Mouse (Mus musculus) embryonic facial prominence, embryonic 14.5 days (tissue): ENCODE data around the gene Bpifa1. TPM values are rescaled to one million over a fixed set of nuclear protein-coding genes. Genes with fewer than 3 reads are reported as not detected.

Experiments used
- ATAC-seq: fragments of 200-750 bp; cut with Nextera tagmentation; 2 replicates; pipeline ENCODE4 v1.8.0; 2017; ENCODE audit warnings: low read depth, moderate number of reproducible peaks, moderate TSS enrichment
- DNase-seq: peaks from one replicate; pipeline ENCODE4 v3.0.0-alpha.2; 2015; ENCODE audit warnings: low spot score
- H3K27ac ChIP-seq: fragments of 300-500 bp; sonication (generic); replicated peaks from 2 replicates; pipeline ENCODE4 v1.5.1; 2014; ENCODE audit warnings: low read depth, mild to moderate bottlenecking, low read length, moderate library complexity
- H3K27me3 ChIP-seq: fragments of 300-500 bp; sonication (generic); replicated peaks from 2 replicates; pipeline ENCODE4 v1.6.1; 2014; ENCODE audit warnings: low read length; ENCODE audit not compliant: control insufficient read depth, insufficient read depth
- H3K36me3 ChIP-seq: fragments of 300-500 bp; sonication (generic); 2 replicates; pipeline ENCODE4 v1.6.1; 2014; ENCODE audit warnings: low read length, mixed read lengths; ENCODE audit not compliant: control insufficient read depth, insufficient read depth
- H3K4me1 ChIP-seq: fragments of 300-500 bp; sonication (generic); 2 replicates; pipeline ENCODE4 v1.6.1; 2014; ENCODE audit warnings: antibody characterized with exemption, low read length; ENCODE audit not compliant: control insufficient read depth, insufficient read depth
- H3K4me2 ChIP-seq: fragments of 300-500 bp; sonication (generic); 2 replicates; pipeline ENCODE4 v1.6.1; 2014; ENCODE audit warnings: low read depth, mild to moderate bottlenecking, low read length, moderate library complexity, mixed read lengths
- H3K4me3 ChIP-seq: fragments of 300-500 bp; sonication (generic); 2 replicates; pipeline ENCODE4 v1.5.1; 2014; ENCODE audit warnings: low read depth, mild to moderate bottlenecking, low read length
- H3K9ac ChIP-seq: fragments of 300-500 bp; sonication (generic); 2 replicates; pipeline ENCODE4 v1.6.1; 2014; ENCODE audit warnings: low read depth, mild to moderate bottlenecking, low read length, moderate library complexity, mixed read lengths
- H3K9me3 ChIP-seq: fragments of 300-500 bp; sonication (generic); 2 replicates; pipeline ENCODE4 v1.6.1; 2016; ENCODE audit warnings: low read length; ENCODE audit not compliant: control insufficient read depth
- WGBS: fragments of 180-500 bp; shearing (Covaris S2); extraction: QIAGEN DNeasy Blood & Tissue Kit; methylation state at CpG from one replicate; pipeline ENCODE4 v1.1.7; 2014; 5-methylcytosine and 5-hydroxymethylcytosine counted together
- polyA plus RNA-seq: library from polyadenylated mRNA; unstranded; fragments of >200 nt; fragmentation: Nextera tagmentation; extraction: Ambion mirVana; gene quantifications from 2 replicates; pipeline ENCODE4 v1.2.1, GENCODE M21; 2014

Gene Bpifa1
- 92.3 and 176 TPM in 2 replicates for polyA plus RNA-seq

GRCm38 (mm10) chr2:154142580-154142979 is at the start of gene Bpifa1:
Bpifa1 (plus strand) TSS chr2:154142880.
- Histone ChIP-seq H3K27me3 (no peaks in the 10 kb centered on the region), H3K4me3 (no peak within 1 kb of the TSS), H3K36me3 (no peaks in the 10 kb centered on the region), H3K4me1 (no peaks in the 10 kb centered on the region), H3K4me2 (no peak within 1 kb of the TSS), H3K9me3 (no peaks in the 10 kb centered on the region), H3K9ac (no peak within 1 kb of the TSS), H3K27ac (no peak within 1 kb of the TSS)
- DNase-seq (no peak), ATAC-seq (no peak)
- WGBS, result 79% methylated on average over 4 of the region's 4 CpGs

GRCm38 (mm10) chr2:154097734-154098133 is 44.9 kb upstream of the Bpifa1 start:
- ATAC-seq (no peak), DNase-seq (no peak)
- Histone ChIP-seq H3K9me3 (no peaks in the 10 kb centered on the region), H3K36me3 (no peaks in the 10 kb centered on the region), H3K4me2 (no peak overlapping the region), H3K4me1 (no peaks in the 10 kb centered on the region), H3K27me3 (no peaks in the 10 kb centered on the region), H3K9ac (no peak overlapping the region), H3K27ac (no peak overlapping the region), H3K4me3 (no peak overlapping the region)
- 55% methylated on average over 1 of the region's 1 CpGs for WGBS

GRCm38 (mm10) chr2:154117381-154117780 is 25.3 kb upstream of the Bpifa1 start:
- no peak for ATAC-seq
- H3K9me3 ChIP-seq, result no peaks in the 10 kb centered on the region
- H3K27me3 ChIP-seq, result no peaks in the 10 kb centered on the region
- no peak overlapping the region for H3K4me2 ChIP-seq
- no peak overlapping the region for H3K9ac ChIP-seq
- 72% methylated on average over 3 of the region's 3 CpGs for WGBS
- no peaks in the 10 kb centered on the region for H3K36me3 ChIP-seq
- H3K4me3 ChIP-seq, result no peak overlapping the region
- H3K4me1 ChIP-seq, result no peaks in the 10 kb centered on the region
- H3K27ac ChIP-seq, result no peak overlapping the region
- DNase-seq, result no peak

- H3K9me3 ChIP-seq, result no peaks in the 10 kb centered on the region
- ATAC-seq (no peak), DNase-seq (no peak)
- H3K9ac ChIP-seq, result no peak within 1 kb of the TSS
- H3K4me3 ChIP-seq, result no peak within 1 kb of the TSS
- H3K27me3 ChIP-seq, result no peaks in the 10 kb centered on the region
- H3K27ac ChIP-seq, result no peak within 1 kb of the TSS
- no peaks in the 10 kb centered on the region for H3K4me1 ChIP-seq
- WGBS, result 58% methylated on average over 2 of the region's 2 CpGs
- no peaks in the 10 kb centered on the region for H3K36me3 ChIP-seq
- no peak within 1 kb of the TSS for H3K4me2 ChIP-seq
Measured at GRCm38 (mm10) chr2:154130120-154130519, 12.6 kb upstream of the Bpifa1 start, which contains the start of gene Bpifa3. Bpifa3 (plus strand) TSS chr2:154130336.

- Histone ChIP-seq H3K36me3 (no peaks in the 10 kb centered on the region), H3K27ac (no peak overlapping the region), H3K27me3 (no peaks in the 10 kb centered on the region), H3K9ac (no peak overlapping the region), H3K4me2 (no peak overlapping the region), H3K4me3 (no peak overlapping the region), H3K9me3 (no peaks in the 10 kb centered on the region), H3K4me1 (no peaks in the 10 kb centered on the region)
- DNase-seq (peak; percentile 6), ATAC-seq (no peak)
- WGBS, result 73% methylated on average over 3 of the region's 3 CpGs
Measured at GRCm38 (mm10) chr2:154143735-154144134, 1.1 kb downstream of the Bpifa1 start.

GRCm38 (mm10) chr2:154147496-154147895 is 4.8 kb downstream of the Bpifa1 start:
- DNase-seq, result no peak
- WGBS, result 80% methylated on average over 4 of the region's 4 CpGs

GRCm38 (mm10) chr2:154158433-154158832 is 15.8 kb downstream of the Bpifa1 start:
- no peaks in the 10 kb centered on the region for H3K27me3 ChIP-seq
- ATAC-seq (no peak), DNase-seq (peak; percentile 48)

More at GRCm38 (mm10) chr2:154147496-154147895, 4.8 kb downstream of the Bpifa1 start:
- Histone ChIP-seq H3K9me3 (no peaks in the 10 kb centered on the region), H3K27ac (no peak overlapping the region), H3K36me3 (no peaks in the 10 kb centered on the region), H3K27me3 (no peaks in the 10 kb centered on the region), H3K9ac (no peak overlapping the region), H3K4me3 (no peak overlapping the region), H3K4me1 (no peaks in the 10 kb centered on the region), H3K4me2 (no peak overlapping the region)
- ATAC-seq, result no peak

GRCm38 (mm10) chr2:154162307-154162706 is 19.6 kb downstream of the Bpifa1 start, which contains the start of gene Bpifa5:
Bpifa5 (plus strand) TSS chr2:154162607.
- Histone ChIP-seq H3K9ac (no peak within 1 kb of the TSS), H3K4me1 (no peaks in the 10 kb centered on the region), H3K4me2 (no peak within 1 kb of the TSS), H3K9me3 (no peaks in the 10 kb centered on the region), H3K36me3 (no peaks in the 10 kb centered on the region), H3K27ac (no peak within 1 kb of the TSS), H3K27me3 (no peaks in the 10 kb centered on the region), H3K4me3 (no peak within 1 kb of the TSS)
- no peak for DNase-seq
- ATAC-seq, result no peak
- WGBS, result 76% methylated on average over 8 of the region's 8 CpGs

More at GRCm38 (mm10) chr2:154158433-154158832, 15.8 kb downstream of the Bpifa1 start:
- no peak overlapping the region for H3K4me2 ChIP-seq
- no peak overlapping the region for H3K9ac ChIP-seq
- H3K4me3 ChIP-seq, result no peak overlapping the region
- H3K36me3 ChIP-seq, result no peaks in the 10 kb centered on the region
- H3K27ac ChIP-seq, result no peak overlapping the region
- 32% methylated on average over 3 of the region's 3 CpGs for WGBS
- H3K9me3 ChIP-seq, result no peaks in the 10 kb centered on the region
- no peaks in the 10 kb centered on the region for H3K4me1 ChIP-seq

GRCm38 (mm10) chr2:154163306-154163705 is 20.6 kb downstream of the Bpifa1 start:
- no peak overlapping the region for H3K4me2 ChIP-seq
- H3K4me1 ChIP-seq, result no peaks in the 10 kb centered on the region
- no peak overlapping the region for H3K27ac ChIP-seq
- H3K36me3 ChIP-seq, result no peaks in the 10 kb centered on the region
- no peak overlapping the region for H3K4me3 ChIP-seq
- ATAC-seq (no peak), DNase-seq (no peak)
- H3K27me3 ChIP-seq, result no peaks in the 10 kb centered on the region
- 89% methylated on average over 5 of the region's 5 CpGs for WGBS
- H3K9ac ChIP-seq, result no peak overlapping the region
- no peaks in the 10 kb centered on the region for H3K9me3 ChIP-seq
